9 mouse cellular contexts compared by ENCODE assay signal in the genomic region with DNA sequence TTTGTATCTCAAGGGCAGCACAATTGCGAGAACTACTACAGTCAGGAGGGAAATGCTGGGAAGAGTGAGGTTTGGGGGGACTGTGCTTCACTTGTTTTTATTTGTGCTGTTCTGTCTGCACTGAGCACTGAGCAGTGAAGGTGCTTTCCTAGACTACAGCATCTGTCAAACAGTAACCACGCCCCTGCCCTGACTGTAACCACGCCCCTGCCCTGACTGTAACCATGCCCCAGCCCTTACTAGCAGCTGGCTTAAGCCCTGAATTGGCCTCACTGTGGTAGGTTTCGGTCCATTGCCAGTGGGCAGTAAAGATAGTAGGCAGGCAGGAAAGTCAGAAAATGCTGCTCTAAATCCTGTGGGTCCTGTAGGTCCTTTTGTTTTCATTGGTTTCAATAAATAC.
DNase-seq lines count a peak whose midpoint lies in the region; ATAC-seq lines count a peak whose summit lies in the region.
"Had no signal": no experiment of that assay in that cellular context is flagged by ENCODE, and none has a peak within 500 bp of the region (broad histone marks: within the 10 kb centered on the region; RNA-seq: fewer than 3 reads in every experiment).

No protein-coding gene starts in this region.

- intact Hi-C loops in left cerebral cortex, postnatal 4 days (cut with DNase I): no loop called here

- no peak for ATAC-seq in granulocyte monocyte progenitor cell, adult 5-6 weeks (replicated peaks; ENCODE audit: poor library complexity, severe bottlenecking)

- DNase-seq in left cerebral cortex, postnatal 4 days: peak; percentile 17
- DNase-seq in left cerebral cortex, adult 18-20 months (ENCODE audit: low spot score in 2 of 2): no peak
- peak; percentile 37 for DNase-seq in ZHBTc4 (ENCODE audit: low read depth, low spot score)
- peak; percentile 24 to 34 for DNase-seq in kidney, adult 8-10 months
- DNase-seq in retina, embryonic 14.5 days (ENCODE audit: low spot score): peak; percentile 33
- DNase-seq in cerebellum, adult 8-10 months: no peak
- no peak for DNase-seq in lung, adult 18-20 months
- DNase-seq: cerebellum, adult 2 months had no signal

Comparison
In these comparisons a context has a peak if more than half of its experiments do, and no peak if none do; other contexts are left out.
1. DNase-seq: peak in left cerebral cortex, postnatal 4 days (single experiment), ZHBTc4 (single experiment), kidney, adult 8-10 months (2 of 2) and retina, embryonic 14.5 days (single experiment); none in left cerebral cortex, adult 18-20 months (0 of 2), cerebellum, adult 8-10 months (single experiment) and lung, adult 18-20 months (0 of 2).